Mouse (Mus musculus) ES-CJ7 (cell line): ENCODE data around the gene Hdac9.
A peak's percentile ranks its signal among the peaks of the same experiment; 100 is the strongest.

ENCODE experiments used
- DNase-seq: peaks from one replicate; pipeline ENCODE4 v3.0.0; 2011; ENCODE audit warnings: low read depth, low spot score

Gene Hdac9

GRCm38 (mm10) chr12:34612511-34612910 is 304.4 kb downstream of the Hdac9 start:
- DNase-seq, result no peak

- no peak for DNase-seq
Observed at GRCm38 (mm10) chr12:34604521-34604920, 312.4 kb downstream of the Hdac9 start.

GRCm38 (mm10) chr12:34594167-34594793 is 322.6 kb downstream of the Hdac9 start:
- DNase-seq, result no peak

- no peak for DNase-seq
Observed at GRCm38 (mm10) chr12:34587171-34587570, 329.7 kb downstream of the Hdac9 start.

- DNase-seq, result no peak
Observed at GRCm38 (mm10) chr12:34582522-34582921, 334.4 kb downstream of the Hdac9 start.

- DNase-seq, result no peak
Observed at GRCm38 (mm10) chr12:34579220-34579619, 337.7 kb downstream of the Hdac9 start.

- no peak for DNase-seq
Observed at GRCm38 (mm10) chr12:34571069-34571468, 345.8 kb downstream of the Hdac9 start.

- no peak for DNase-seq
Observed at GRCm38 (mm10) chr12:34569472-34569871, 347.4 kb downstream of the Hdac9 start.

GRCm38 (mm10) chr12:34569052-34569451 is 347.8 kb downstream of the Hdac9 start:
- no peak for DNase-seq

GRCm38 (mm10) chr12:34562331-34562730 is 354.6 kb downstream of the Hdac9 start:
- no peak for DNase-seq

- DNase-seq, result no peak
Observed at GRCm38 (mm10) chr12:34559001-34559400, 357.9 kb downstream of the Hdac9 start.

- DNase-seq, result no peak
Observed at GRCm38 (mm10) chr12:34554803-34555202, 362.1 kb downstream of the Hdac9 start.

GRCm38 (mm10) chr12:34550268-34550667 is 366.6 kb downstream of the Hdac9 start:
- no peak for DNase-seq

GRCm38 (mm10) chr12:34529165-34529545 is 387.7 kb downstream of the Hdac9 start:
- DNase-seq, result no peak

GRCm38 (mm10) chr12:34528201-34529164 is 388.4 kb downstream of the Hdac9 start:
- DNase-seq, result peak; percentile 52

GRCm38 (mm10) chr12:34527761-34528160 is 389.1 kb downstream of the Hdac9 start:
- no peak for DNase-seq

- DNase-seq, result no peak
Observed at GRCm38 (mm10) chr12:34521468-34521867, 395.4 kb downstream of the Hdac9 start.

- no peak for DNase-seq
Observed at GRCm38 (mm10) chr12:34516769-34517562, 399.9 kb downstream of the Hdac9 start.

- DNase-seq, result no peak
Observed at GRCm38 (mm10) chr12:34506345-34506744, 410.6 kb downstream of the Hdac9 start.

GRCm38 (mm10) chr12:34498751-34499626 is 417.9 kb downstream of the Hdac9 start:
- no peak for DNase-seq

GRCm38 (mm10) chr12:34498331-34498730 is 418.6 kb downstream of the Hdac9 start:
- no peak for DNase-seq
